Mouse (Mus musculus): ENCODE data around the gene Cep63. TPM values are rescaled to one million over a fixed set of nuclear protein-coding genes. Genes with fewer than 3 reads are reported as not detected.
A peak's percentile ranks its signal among the peaks of the same experiment; 100 is the strongest.

Gene Cep63
- polyA plus RNA-seq, 1 experiment, result 8.8 TPM

DNA sequence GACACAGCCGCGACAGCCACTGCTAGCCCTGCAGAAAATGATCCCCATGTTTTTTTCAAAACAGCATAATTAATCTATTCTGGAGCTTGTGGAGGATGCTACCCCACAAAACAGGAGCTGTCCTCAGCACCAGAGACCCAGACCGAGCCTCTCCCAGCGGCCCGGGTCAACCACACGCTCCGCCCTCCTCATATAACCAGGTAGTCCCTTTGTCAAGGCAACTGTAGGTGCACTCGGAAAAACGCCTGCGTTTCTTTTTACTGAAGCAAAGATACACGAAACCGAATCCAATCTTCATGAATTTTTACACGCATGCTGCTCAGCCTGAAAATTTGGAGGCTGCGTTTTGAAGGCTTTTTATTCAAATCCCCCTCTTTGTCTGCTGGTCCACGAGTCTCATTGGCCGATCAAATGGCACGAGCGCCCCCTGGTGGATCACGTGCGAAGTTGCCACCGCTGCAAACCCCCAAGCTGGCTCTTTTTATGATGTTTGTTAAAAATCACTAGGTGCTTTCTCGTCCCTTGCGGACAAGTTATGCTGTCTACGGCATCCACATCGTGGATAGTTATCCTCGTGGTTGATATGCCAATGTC lies 81.5 kb downstream of the Cep63 start:
- TF ChIP-seq POLR2A (IDR thresholded peaks at IDR 0.05; ENCODE audit: insufficient read length, low read depth), result no peak
- TF ChIP-seq USF1 (IDR thresholded peaks at IDR 0.05; ENCODE audit: low read depth), result peak; percentile 24
- no peak for TF ChIP-seq REST (IDR thresholded peaks at IDR 0.05; ENCODE audit: insufficient read depth, insufficient read length)
- no peak for TF ChIP-seq TCF3 (IDR thresholded peaks at IDR 0.05; ENCODE audit: insufficient read length, low read depth)
- H3K4me2 ChIP-seq (ENCODE audit: low read depth), result peak overlapping the region; percentile 43
- no peaks in the 10 kb centered on the region for H3K36me3 ChIP-seq (ENCODE audit: control insufficient read depth, insufficient read depth)
- no peak overlapping the region for H3K4me3 ChIP-seq
- H3ac ChIP-seq (ENCODE audit: control insufficient read depth, insufficient read length), result no peak overlapping the region
- H3K79me2 ChIP-seq (ENCODE audit: control insufficient read depth, insufficient read depth), result no peaks in the 10 kb centered on the region
- peaks cover 19% of the 10 kb centered on the region for H3K27me3 ChIP-seq (ENCODE audit: control insufficient read depth, insufficient read depth, insufficient read length)

DNA sequence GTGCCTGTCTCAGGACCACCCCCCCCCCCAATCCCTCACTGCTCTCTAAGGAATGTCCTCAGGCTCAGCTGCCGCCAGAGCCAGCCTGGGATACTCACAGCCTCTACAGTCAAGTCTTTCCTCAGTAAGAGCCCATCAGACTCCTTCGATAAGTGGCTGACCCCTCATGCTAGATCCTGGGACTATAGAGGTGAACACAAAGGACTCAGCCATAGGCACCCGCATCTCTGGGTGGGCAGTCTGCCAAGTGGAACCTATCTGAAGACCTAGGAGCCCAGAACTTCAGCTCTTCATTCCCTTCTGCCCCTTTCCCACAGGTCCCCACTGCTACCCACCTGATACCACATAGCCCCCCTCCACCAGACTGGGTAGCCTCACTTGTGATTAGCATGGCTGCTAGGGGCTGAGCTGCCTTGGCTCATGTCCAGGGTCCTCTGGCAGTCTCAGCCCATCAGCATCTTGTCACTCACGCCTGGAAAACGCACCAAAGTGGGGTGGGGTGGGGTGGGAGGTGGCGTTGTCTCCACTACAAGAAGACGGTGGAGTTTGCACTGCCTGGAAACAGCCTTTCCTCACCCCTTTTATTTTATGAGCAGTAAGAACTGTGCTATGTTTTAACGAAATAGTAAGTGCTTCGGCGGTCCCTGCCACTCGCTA lies 82.1 kb downstream of the Cep63 start:
- H3ac ChIP-seq (ENCODE audit: control insufficient read depth, insufficient read length), result no peak overlapping the region
- H3K4me3 ChIP-seq, result no peak overlapping the region
- TF ChIP-seq USF1 (IDR thresholded peaks at IDR 0.05; ENCODE audit: low read depth) (no peak), MAX (IDR thresholded peaks at IDR 0.05; ENCODE audit: low read depth) (no peak), POLR2A (IDR thresholded peaks at IDR 0.05; ENCODE audit: insufficient read length, low read depth) (no peak), SRF (IDR thresholded peaks at IDR 0.05; ENCODE audit: control insufficient read depth, insufficient read length, low read depth) (no peak), TCF3 (IDR thresholded peaks at IDR 0.05; ENCODE audit: insufficient read length, low read depth) (no peak), REST (IDR thresholded peaks at IDR 0.05; ENCODE audit: insufficient read depth, insufficient read length) (no peak), MYOG (IDR thresholded peaks at IDR 0.05; ENCODE audit: control insufficient read depth in 1 of 3, insufficient read depth in 1 of 3, insufficient read length in 2 of 3, low read depth in 2 of 3) (no peak), POLR2AphosphoS2 (IDR thresholded peaks at IDR 0.05; ENCODE audit: insufficient read length, low read depth) (no peak), E2F4 (IDR thresholded peaks at IDR 0.05; ENCODE audit: insufficient read depth) (no peak), CEBPB (IDR thresholded peaks at IDR 0.05; ENCODE audit: insufficient read depth, poor library complexity, severe bottlenecking) (no peak), MYOD1 (IDR thresholded peaks at IDR 0.05; ENCODE audit: control insufficient read depth in 1 of 3, insufficient read length in 2 of 3, low read depth in 2 of 3) (no peak), TCF12 (IDR thresholded peaks at IDR 0.05; ENCODE audit: insufficient read depth, poor library complexity, severe bottlenecking) (no peak)
- H3K79me2 ChIP-seq (ENCODE audit: control insufficient read depth, insufficient read depth), result no peaks in the 10 kb centered on the region
- peaks cover 19% of the 10 kb centered on the region for H3K27me3 ChIP-seq (ENCODE audit: control insufficient read depth, insufficient read depth, insufficient read length)
- H3K36me3 ChIP-seq (ENCODE audit: control insufficient read depth, insufficient read depth), result no peaks in the 10 kb centered on the region
- no peak overlapping the region for H3K4me2 ChIP-seq (ENCODE audit: low read depth)

DNA sequence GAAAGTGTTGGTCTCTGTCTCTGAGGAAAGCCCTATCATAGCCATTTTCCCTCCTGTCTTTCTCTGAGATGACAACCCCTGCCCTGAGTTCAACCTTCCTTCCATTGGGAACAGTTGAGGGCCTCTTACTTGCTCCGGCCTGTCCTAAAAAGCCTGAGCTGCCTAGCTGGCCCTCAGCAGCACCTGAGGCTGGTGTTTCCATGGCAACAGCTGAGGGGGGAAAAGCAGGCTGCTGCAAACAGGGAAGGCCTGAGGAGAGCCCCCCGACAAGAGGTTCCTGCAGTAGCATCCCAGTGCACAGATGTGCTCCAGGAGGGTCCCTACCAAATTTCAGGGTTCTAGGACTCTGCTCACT lies 82.6 kb downstream of the Cep63 start:
- Histone ChIP-seq H3K4me3 (no peak overlapping the region), H3ac (ENCODE audit: control insufficient read depth, insufficient read length) (no peak overlapping the region), H3K4me2 (ENCODE audit: low read depth) (no peak overlapping the region), H3K79me2 (ENCODE audit: control insufficient read depth, insufficient read depth) (no peaks in the 10 kb centered on the region), H3K36me3 (ENCODE audit: control insufficient read depth, insufficient read depth) (no peaks in the 10 kb centered on the region), H3K27me3 (ENCODE audit: control insufficient read depth, insufficient read depth, insufficient read length) (peaks cover 19% of the 10 kb centered on the region)
- TF ChIP-seq POLR2A (IDR thresholded peaks at IDR 0.05; ENCODE audit: insufficient read length, low read depth) (no peak), E2F4 (IDR thresholded peaks at IDR 0.05; ENCODE audit: insufficient read depth) (no peak), MYOD1 (IDR thresholded peaks at IDR 0.05; ENCODE audit: control insufficient read depth in 1 of 3, insufficient read length in 2 of 3, low read depth in 2 of 3) (no peak)

DNA sequence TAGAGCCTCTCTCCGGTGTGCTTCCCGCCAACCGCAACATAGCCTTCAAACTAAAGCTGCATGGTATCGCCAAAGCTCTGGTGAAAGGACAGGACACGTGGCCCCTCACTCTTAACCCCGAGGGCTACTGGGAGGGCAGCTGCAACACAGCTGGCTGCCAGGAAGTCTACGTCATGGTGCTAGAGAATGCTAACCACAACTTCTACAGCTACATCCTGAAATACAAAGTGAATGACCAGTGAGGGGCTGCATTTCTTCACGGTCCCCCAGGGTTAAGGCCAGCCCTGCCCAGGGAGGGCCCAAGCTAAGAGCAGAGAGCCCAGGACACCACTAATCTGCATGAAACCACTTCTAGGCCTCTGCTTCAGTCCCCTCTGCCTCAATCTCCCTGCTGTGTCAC lies 83.8 kb downstream of the Cep63 start:
- H3K79me2 ChIP-seq (ENCODE audit: control insufficient read depth, insufficient read depth), result no peaks in the 10 kb centered on the region
- H3K36me3 ChIP-seq (ENCODE audit: control insufficient read depth, insufficient read depth), result no peaks in the 10 kb centered on the region
- peaks cover 9% of the 10 kb centered on the region for H3K27me3 ChIP-seq (ENCODE audit: control insufficient read depth, insufficient read depth, insufficient read length)
- no peak overlapping the region for H3K4me2 ChIP-seq (ENCODE audit: low read depth)
- TF ChIP-seq REST (IDR thresholded peaks at IDR 0.05; ENCODE audit: insufficient read depth, insufficient read length), result no peak
- no peak for TF ChIP-seq E2F4 (IDR thresholded peaks at IDR 0.05; ENCODE audit: insufficient read depth)
- peak in 1 of 3 experiments; percentile 18 for TF ChIP-seq MYOD1 (IDR thresholded peaks at IDR 0.05; ENCODE audit: control insufficient read depth in 1 of 3, insufficient read length in 2 of 3, low read depth in 2 of 3)
- no peak overlapping the region for H3ac ChIP-seq (ENCODE audit: control insufficient read depth, insufficient read length)
- H3K4me3 ChIP-seq, result no peak overlapping the region

DNA sequence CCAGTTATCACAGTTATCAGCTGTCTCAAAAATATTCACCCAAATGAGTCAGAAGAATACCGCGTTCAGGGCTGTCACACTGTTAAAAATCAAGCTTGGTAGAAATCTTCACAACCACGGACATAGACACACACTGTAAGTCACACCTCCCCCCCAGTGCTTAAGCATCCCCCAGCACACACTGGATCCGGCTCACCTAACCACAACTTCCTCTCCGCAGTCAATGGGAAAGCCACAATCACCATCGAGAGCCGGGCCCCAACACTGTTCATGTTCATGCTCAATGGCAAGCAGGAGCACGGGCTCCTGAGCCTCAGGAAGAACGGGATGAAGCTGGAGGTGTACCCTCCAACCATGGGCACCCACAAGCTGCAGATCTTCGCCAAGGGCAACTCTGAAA lies 84.7 kb downstream of the Cep63 start:
- Histone ChIP-seq H3ac (ENCODE audit: control insufficient read depth, insufficient read length) (no peak overlapping the region), H3K4me2 (ENCODE audit: low read depth) (no peak overlapping the region), H3K4me3 (no peak overlapping the region), H3K36me3 (ENCODE audit: control insufficient read depth, insufficient read depth) (no peaks in the 10 kb centered on the region), H3K79me2 (ENCODE audit: control insufficient read depth, insufficient read depth) (no peaks in the 10 kb centered on the region), H3K27me3 (ENCODE audit: control insufficient read depth, insufficient read depth, insufficient read length) (peaks cover under 1% of the 10 kb centered on the region)
- TF ChIP-seq POLR2A (IDR thresholded peaks at IDR 0.05; ENCODE audit: insufficient read length, low read depth) (no peak), E2F4 (IDR thresholded peaks at IDR 0.05; ENCODE audit: insufficient read depth) (no peak), TCF3 (IDR thresholded peaks at IDR 0.05; ENCODE audit: insufficient read length, low read depth) (no peak), REST (IDR thresholded peaks at IDR 0.05; ENCODE audit: insufficient read depth, insufficient read length) (no peak), MAX (IDR thresholded peaks at IDR 0.05; ENCODE audit: low read depth) (no peak), CEBPB (IDR thresholded peaks at IDR 0.05; ENCODE audit: insufficient read depth, poor library complexity, severe bottlenecking) (no peak), TCF12 (IDR thresholded peaks at IDR 0.05; ENCODE audit: insufficient read depth, poor library complexity, severe bottlenecking) (no peak), USF1 (IDR thresholded peaks at IDR 0.05; ENCODE audit: low read depth) (no peak), SRF (IDR thresholded peaks at IDR 0.05; ENCODE audit: control insufficient read depth, insufficient read length, low read depth) (no peak), MYOG (IDR thresholded peaks at IDR 0.05; ENCODE audit: control insufficient read depth in 1 of 3, insufficient read depth in 1 of 3, insufficient read length in 2 of 3, low read depth in 2 of 3) (no peak), MYOD1 (IDR thresholded peaks at IDR 0.05; ENCODE audit: control insufficient read depth in 1 of 3, insufficient read length in 2 of 3, low read depth in 2 of 3) (no peak)

Data from myocyte (in vitro differentiated cells).